Mouse (Mus musculus) stomach, embryonic 14.5 days (tissue): ENCODE measurements at regions not wholly inside any gene's neighbourhood (a gene's known extent, or its start where the extent isn't known, plus 50 kb on each side); places are given as distances from the start of the nearest gene placed in this dataset.
A peak's percentile ranks its signal among the peaks of the same experiment; 100 is the strongest.

ENCODE experiments used
- ATAC-seq: fragments of 200-750 bp; cut with Nextera tagmentation; 2 replicates; pipeline ENCODE4 v1.8.0; 2017; ENCODE audit warnings: low read depth, moderate TSS enrichment; ENCODE audit not compliant: insufficient number of reproducible peaks, insufficient read depth, low FRiP score
- H3K27ac ChIP-seq: fragments of 300-500 bp; sonication (generic); 2 replicates; pipeline ENCODE4 v1.5.1; 2014; ENCODE audit warnings: mild to moderate bottlenecking, low read length, moderate library complexity, mixed read lengths
- H3K27me3 ChIP-seq: fragments of 300-500 bp; sonication (generic); 2 replicates; pipeline ENCODE4 v1.6.1; 2014; ENCODE audit warnings: low read length, control low read depth, mixed read lengths; ENCODE audit not compliant: control insufficient read depth, insufficient read depth
- H3K36me3 ChIP-seq: fragments of 300-500 bp; sonication (generic); 2 replicates; pipeline ENCODE4 v1.6.1; 2014; ENCODE audit warnings: mild to moderate bottlenecking, control low read depth, low read length, moderate library complexity, mixed read lengths; ENCODE audit not compliant: control insufficient read depth, insufficient read depth
- H3K4me1 ChIP-seq: fragments of 300-500 bp; sonication (generic); 2 replicates; pipeline ENCODE4 v1.6.1; 2014; ENCODE audit warnings: low read length, control low read depth, mixed read lengths; ENCODE audit not compliant: control insufficient read depth, insufficient read depth
- H3K4me2 ChIP-seq: fragments of 300-500 bp; sonication (generic); replicated peaks from 2 replicates; pipeline ENCODE4 v1.6.1; 2014; ENCODE audit warnings: low read depth, low read length, control low read depth
- H3K4me3 ChIP-seq: fragments of 300-500 bp; sonication (generic); 2 replicates; pipeline ENCODE4 v1.5.1; 2014; ENCODE audit warnings: low read depth, low read length, control low read depth
- H3K9ac ChIP-seq: fragments of 300-500 bp; sonication (generic); replicated peaks from 2 replicates; pipeline ENCODE4 v1.6.1; 2014; ENCODE audit warnings: low read depth, mild to moderate bottlenecking, control low read depth, low read length, moderate library complexity, mixed read lengths
- H3K9me3 ChIP-seq: fragments of 300-500 bp; sonication (generic); 2 replicates; pipeline ENCODE4 v1.6.1; 2016; ENCODE audit warnings: low read depth, low read length, control low read depth; ENCODE audit not compliant: control insufficient read depth
- WGBS: fragments of 180-500 bp; shearing (Covaris S2); extraction: QIAGEN DNeasy Blood & Tissue Kit; methylation state at CpG from one replicate; pipeline ENCODE4 v1.1.7; 2014; 5-methylcytosine and 5-hydroxymethylcytosine counted together

DNA sequence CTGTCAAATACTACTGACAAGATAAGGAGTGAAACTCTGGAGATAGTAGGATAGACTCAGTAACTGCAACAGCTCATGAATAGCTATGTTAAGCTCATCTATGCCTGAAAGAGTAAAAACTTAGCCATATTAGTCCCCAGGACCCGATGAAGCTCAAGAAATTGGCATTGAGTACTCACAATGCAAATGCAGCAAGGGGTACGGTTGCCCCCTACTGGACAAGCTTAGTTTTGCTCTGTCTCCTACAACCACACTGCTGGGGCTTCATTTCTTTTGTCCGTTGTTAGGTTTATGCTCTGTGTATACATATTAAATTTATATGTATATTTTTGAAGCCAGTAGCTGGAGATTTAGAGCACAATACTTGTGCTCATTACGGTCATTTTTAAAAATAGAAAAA, 74.4 kb upstream of the Mup5 start:
- WGBS = 74% methylated on average over 4 of the region's 4 CpGs
- Histone ChIP-seq H3K36me3 (no peaks in the 10 kb centered on the region), H3K4me2 (no peak overlapping the region), H3K9ac (no peak overlapping the region), H3K9me3 (no peaks in the 10 kb centered on the region), H3K27me3 (no peaks in the 10 kb centered on the region), H3K27ac (no peak overlapping the region), H3K4me1 (no peaks in the 10 kb centered on the region), H3K4me3 (no peak overlapping the region)
- no peak for ATAC-seq

DNA sequence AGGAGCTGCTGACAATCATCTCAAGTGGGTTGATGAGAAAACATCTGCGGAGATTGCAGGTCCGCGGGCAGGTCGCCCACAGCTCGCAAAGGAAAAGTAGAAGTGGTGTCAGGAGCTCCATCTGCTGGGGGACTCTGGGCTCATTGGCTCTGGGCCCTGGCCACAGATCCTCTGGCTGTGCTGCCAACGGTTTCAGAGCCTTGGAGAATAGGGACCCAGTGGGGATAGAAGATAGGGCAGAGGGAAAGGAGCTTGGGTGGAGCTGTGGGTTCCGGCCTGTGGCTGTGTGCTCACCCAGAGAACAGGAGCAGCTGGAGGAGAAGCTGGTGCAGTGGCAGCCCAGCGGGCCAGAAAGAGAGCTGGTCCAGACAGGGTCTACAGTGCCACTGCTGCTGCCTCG, 67.1 kb upstream of the Mup5 start:
- Histone ChIP-seq H3K27me3 (no peaks in the 10 kb centered on the region), H3K9me3 (no peaks in the 10 kb centered on the region), H3K27ac (no peak overlapping the region), H3K4me3 (no peak overlapping the region), H3K36me3 (no peaks in the 10 kb centered on the region), H3K9ac (no peak overlapping the region), H3K4me1 (no peaks in the 10 kb centered on the region), H3K4me2 (no peak overlapping the region)
- WGBS = 90% methylated on average over 9 of the region's 9 CpGs
- ATAC-seq = no peak

DNA sequence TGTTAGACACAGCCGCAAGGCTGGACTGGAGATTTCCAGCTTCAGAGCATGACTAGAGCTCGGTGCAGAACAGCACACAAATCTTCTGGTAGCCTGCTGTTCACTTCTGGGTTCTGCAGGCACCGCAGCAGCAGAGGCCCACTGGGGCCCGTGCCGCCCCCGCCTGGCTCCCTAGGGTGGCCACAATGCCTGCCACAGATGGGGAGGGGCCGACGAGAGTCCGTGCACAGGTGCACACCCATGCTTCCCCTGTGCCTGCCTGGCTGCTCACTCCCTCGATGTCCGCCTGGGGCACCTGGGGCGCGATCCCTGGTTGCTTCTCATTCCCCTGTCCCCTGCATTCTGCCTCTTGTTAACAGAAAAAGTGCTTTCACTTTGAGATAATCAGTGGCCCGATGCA, 63.2 kb upstream of the Mup5 start:
- 84% methylated on average over 14 of the region's 14 CpGs for WGBS
- Histone ChIP-seq H3K36me3 (no peaks in the 10 kb centered on the region), H3K9me3 (no peaks in the 10 kb centered on the region), H3K27ac (no peak overlapping the region), H3K9ac (no peak overlapping the region), H3K4me1 (0 out of 2 replicates have a peak, but pooled peaks cover 4% of the 10 kb centered on the region), H3K4me2 (no peak overlapping the region), H3K27me3 (no peaks in the 10 kb centered on the region), H3K4me3 (no peak overlapping the region)
- ATAC-seq = peak; percentile 67; the same call in 1 of the 2 replicates

DNA sequence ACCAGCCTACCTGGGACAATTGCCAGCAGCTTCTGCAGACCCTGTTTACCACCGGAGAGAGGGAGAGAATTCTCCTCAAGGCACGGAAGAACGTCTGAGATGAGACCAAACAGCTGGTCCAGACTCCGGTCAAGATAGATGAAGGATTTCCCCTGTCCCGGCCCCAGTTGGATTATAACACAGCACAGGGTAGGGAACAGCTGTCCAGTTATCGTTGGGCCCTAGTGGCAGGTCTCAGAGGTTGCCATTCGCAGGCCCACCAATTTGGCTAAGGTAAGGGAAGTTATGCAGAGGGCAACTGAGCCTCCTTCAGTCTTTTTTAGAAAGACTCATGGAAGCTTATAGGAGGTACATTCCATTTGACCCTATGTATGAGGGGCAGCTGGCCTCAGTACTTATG, 62.1 kb upstream of the Mup5 start:
- Histone ChIP-seq H3K4me1 (0 out of 2 replicates have a peak, but pooled peaks cover 4% of the 10 kb centered on the region), H3K9me3 (no peaks in the 10 kb centered on the region), H3K27ac (no peak overlapping the region), H3K27me3 (no peaks in the 10 kb centered on the region), H3K9ac (no peak overlapping the region), H3K4me2 (no peak overlapping the region), H3K36me3 (no peaks in the 10 kb centered on the region), H3K4me3 (no peak overlapping the region)
- WGBS = 50% methylated on average over 7 of the region's 7 CpGs
- peak; percentile 69; the same call in 1 of the 2 replicates for ATAC-seq
